In genomic region chr5:93042831-93043687, GRCm38 (mm10) we compare ENCODE assay signal across 10 mouse cellular contexts. TPM values are rescaled to one million over a fixed set of nuclear protein-coding genes. Genes with fewer than 3 reads are reported as not detected.
DNase-seq lines count a peak whose midpoint lies in the region; ATAC-seq lines count a peak whose summit lies in the region.
"Had no signal": no experiment of that assay in that cellular context is flagged by ENCODE, and none has a peak within 500 bp of the region (broad histone marks: within the 10 kb centered on the region; RNA-seq: fewer than 3 reads in every experiment).

No protein-coding gene starts in this region.

- no peak overlapping the region for H3K9ac ChIP-seq in heart, embryonic 11.5 days (ENCODE audit: low read depth, low read length)
- no peak overlapping the region for H3K9ac ChIP-seq in midbrain, embryonic 11.5 days (ENCODE audit: low read length)
- no peak overlapping the region for H3K9ac ChIP-seq in midbrain, embryonic 16.5 days (ENCODE audit: low read depth, low read length)
- H3K9ac ChIP-seq in intestine, embryonic 16.5 days (ENCODE audit: low read depth, low read length): peak overlapping the region; percentile 75
- no peak overlapping the region for H3K9ac ChIP-seq in stomach, embryonic 15.5 days

- H3K4me3 ChIP-seq in heart, embryonic 11.5 days (ENCODE audit: low read depth, low read length): peak overlapping the region; percentile 61; the same call in 1 of the 2 replicates
- no peak overlapping the region for H3K4me3 ChIP-seq in midbrain, embryonic 11.5 days (ENCODE audit: low read depth, low read length)
- no peak overlapping the region for H3K4me3 ChIP-seq in midbrain, embryonic 16.5 days (ENCODE audit: low read depth, low read length)
- peak overlapping the region; percentile 60 for H3K4me3 ChIP-seq in intestine, embryonic 16.5 days (ENCODE audit: low read length)
- peak overlapping the region; percentile 56 for H3K4me3 ChIP-seq in stomach, embryonic 15.5 days (replicated peaks)

- H3K27me3 ChIP-seq in heart, embryonic 11.5 days (ENCODE audit: control insufficient read depth, insufficient read depth, low read length): peaks cover 41% of the 10 kb centered on the region
- peaks cover 51% of the 10 kb centered on the region for H3K27me3 ChIP-seq in midbrain, embryonic 11.5 days (ENCODE audit: control insufficient read depth, insufficient read depth, low read length)
- peaks cover 39% of the 10 kb centered on the region for H3K27me3 ChIP-seq in midbrain, embryonic 16.5 days (ENCODE audit: control insufficient read depth, insufficient read depth, low read depth, low read length)
- H3K27me3 ChIP-seq in intestine, embryonic 16.5 days (replicated peaks; ENCODE audit: control insufficient read depth, insufficient read depth, low read length): peaks cover 14% of the 10 kb centered on the region
- peaks cover 36% of the 10 kb centered on the region for H3K27me3 ChIP-seq in stomach, embryonic 15.5 days (replicated peaks)
- H3K27me3 ChIP-seq: CH12.LX had no signal

- no peak for ATAC-seq in heart, embryonic 11.5 days (replicated peaks; ENCODE audit: insufficient number of reproducible peaks, low FRiP score, low TSS enrichment)
- ATAC-seq in midbrain, embryonic 11.5 days (ENCODE audit: low FRiP score): no peak
- ATAC-seq in midbrain, embryonic 16.5 days: no peak
- ATAC-seq in intestine, embryonic 16.5 days: no peak
- ATAC-seq in stomach, embryonic 15.5 days (ENCODE audit: insufficient read depth, low FRiP score, low read depth): no peak

- no peak overlapping the region for H3K27ac ChIP-seq in heart, embryonic 11.5 days (ENCODE audit: low read depth, low read length)
- no peak overlapping the region for H3K27ac ChIP-seq in midbrain, embryonic 11.5 days (ENCODE audit: low read depth, low read length)
- no peak overlapping the region for H3K27ac ChIP-seq in midbrain, embryonic 16.5 days (ENCODE audit: low read length)
- no peak overlapping the region for H3K27ac ChIP-seq in intestine, embryonic 16.5 days (ENCODE audit: low read length)
- no peak overlapping the region for H3K27ac ChIP-seq in stomach, embryonic 15.5 days

- no peaks in the 10 kb centered on the region for H3K9me3 ChIP-seq in heart, embryonic 11.5 days (replicated peaks; ENCODE audit: control insufficient read depth, low read length)
- H3K9me3 ChIP-seq in midbrain, embryonic 11.5 days (ENCODE audit: control insufficient read depth, low read length): no peaks in the 10 kb centered on the region
- H3K9me3 ChIP-seq in midbrain, embryonic 16.5 days (replicated peaks; ENCODE audit: control insufficient read depth, low read length, poor library complexity, severe bottlenecking): no peaks in the 10 kb centered on the region
- H3K9me3 ChIP-seq in intestine, embryonic 16.5 days (ENCODE audit: control insufficient read depth, low read length): no peaks in the 10 kb centered on the region
- no peaks in the 10 kb centered on the region for H3K9me3 ChIP-seq in stomach, embryonic 15.5 days

- DNase-seq in heart, adult 8-10 months (ENCODE audit: low spot score): no peak
- DNase-seq in midbrain, embryonic 11.5 days (ENCODE audit: low spot score, missing footprints): peak; percentile 89
- no peak for DNase-seq in B cell, adult 2 months
- DNase-seq in adrenal gland, postnatal 4 days (ENCODE audit: low spot score in 2 of 2): no peak
- DNase-seq: adrenal gland, postnatal 14 days had no signal

- peak overlapping the region; percentile 98 for H3K4me2 ChIP-seq in heart, embryonic 11.5 days
- no peak overlapping the region for H3K4me2 ChIP-seq in midbrain, embryonic 11.5 days
- no peak overlapping the region for H3K4me2 ChIP-seq in midbrain, embryonic 16.5 days (ENCODE audit: low read length)
- peak overlapping the region; percentile 78 for H3K4me2 ChIP-seq in intestine, embryonic 16.5 days (ENCODE audit: low read depth, low read length)
- peak overlapping the region; percentile 95; the same call in 1 of the 2 replicates for H3K4me2 ChIP-seq in stomach, embryonic 15.5 days

- WGBS in heart, embryonic 11.5 days (ENCODE audit: insufficient replicate concordance): 43% methylated on average over 18 of the region's 18 CpGs
- WGBS in midbrain, embryonic 11.5 days: 47% methylated on average over 18 of the region's 18 CpGs
- WGBS in midbrain, embryonic 16.5 days: 48% methylated on average over 18 of the region's 18 CpGs
- WGBS in intestine, embryonic 16.5 days: 63% methylated on average over 18 of the region's 18 CpGs
- 54% methylated on average over 18 of the region's 18 CpGs for WGBS in stomach, embryonic 15.5 days

- no peaks in the 10 kb centered on the region for H3K36me3 ChIP-seq in heart, embryonic 11.5 days (ENCODE audit: control insufficient read depth, insufficient read depth, low read length)
- H3K36me3 ChIP-seq in midbrain, embryonic 11.5 days (ENCODE audit: control insufficient read depth, insufficient read depth, low read length): no peaks in the 10 kb centered on the region
- H3K36me3 ChIP-seq in midbrain, embryonic 16.5 days (ENCODE audit: control insufficient read depth, insufficient read depth, low read length): no peaks in the 10 kb centered on the region
- 0 out of 2 replicates have a peak, but pooled peaks cover 2% of the 10 kb centered on the region for H3K36me3 ChIP-seq in intestine, embryonic 16.5 days (ENCODE audit: control insufficient read depth, insufficient read depth, low read length)
- no peaks in the 10 kb centered on the region for H3K36me3 ChIP-seq in stomach, embryonic 15.5 days

- H3K4me1 ChIP-seq in heart, embryonic 11.5 days (ENCODE audit: control insufficient read depth, insufficient read depth, low read length): peaks cover 12% of the 10 kb centered on the region
- H3K4me1 ChIP-seq in midbrain, embryonic 11.5 days (ENCODE audit: control insufficient read depth, insufficient read depth, low read length): peaks cover 13% of the 10 kb centered on the region
- H3K4me1 ChIP-seq in midbrain, embryonic 16.5 days (ENCODE audit: control insufficient read depth, insufficient read depth, low read length): peaks cover 16% of the 10 kb centered on the region
- peaks cover 15% of the 10 kb centered on the region for H3K4me1 ChIP-seq in intestine, embryonic 16.5 days (ENCODE audit: control insufficient read depth, insufficient read depth, low read length)
- H3K4me1 ChIP-seq in stomach, embryonic 15.5 days: peaks cover 26% of the 10 kb centered on the region

RNA-seq across cellular contexts. Expression of gene Sowahb, which starts 1.8 kb away (rescaled TPM):
- 0.13 and 0.15 TPM in 2 replicates for polyA plus RNA-seq in heart, embryonic 11.5 days (2014; fragmentation: Nextera tagmentation; extraction: Ambion mirVana)
- under 1 TPM; 0.05 to 0.22 (median 0.12) TPM for total RNA-seq in heart, adult 8-10 months (2022)
- polyA plus RNA-seq in midbrain, embryonic 11.5 days (2014; fragmentation: Nextera tagmentation; extraction: Ambion mirVana): 0.03 and 0.21 TPM in 2 replicates
- not detected in 2 replicates for polyA plus RNA-seq in midbrain, embryonic 16.5 days (2015; fragmentation: Nextera tagmentation; extraction: Ambion mirVana)
- 5.2 and 7.6 TPM in 2 replicates for polyA plus RNA-seq in intestine, embryonic 16.5 days (2015; fragmentation: Nextera tagmentation; extraction: Ambion mirVana)
- polyA plus RNA-seq in stomach, embryonic 15.5 days (2015; fragmentation: Nextera tagmentation; extraction: Ambion mirVana): 1.8 and 3.0 TPM in 2 replicates
- under 1 TPM; 0.85 to 0.90 TPM for total RNA-seq in adrenal gland, postnatal 4 days (2021)
- total RNA-seq: CH12.LX had no signal

RNA-seq across cellular contexts. Expression of gene Sept11, which starts 50.2 kb away (rescaled TPM):
- 96.6 and 97.3 TPM in 2 replicates for polyA plus RNA-seq in heart, embryonic 11.5 days (2014; fragmentation: Nextera tagmentation; extraction: Ambion mirVana)
- 10 to 100 TPM; 23.6 to 29.9 (median 25.5) TPM for total RNA-seq in heart, adult 8-10 months (2022)
- 251 and 269 TPM in 2 replicates for polyA plus RNA-seq in midbrain, embryonic 11.5 days (2014; fragmentation: Nextera tagmentation; extraction: Ambion mirVana)
- 143 and 155 TPM in 2 replicates for polyA plus RNA-seq in midbrain, embryonic 16.5 days (2015; fragmentation: Nextera tagmentation; extraction: Ambion mirVana)
- polyA plus RNA-seq in intestine, embryonic 16.5 days (2015; fragmentation: Nextera tagmentation; extraction: Ambion mirVana): 115 and 116 TPM in 2 replicates
- polyA plus RNA-seq in stomach, embryonic 15.5 days (2015; fragmentation: Nextera tagmentation; extraction: Ambion mirVana): 141 and 160 TPM in 2 replicates
- 100 to 1,000 TPM; 114 to 144 TPM for total RNA-seq in adrenal gland, postnatal 4 days (2021)

Comparison
In these comparisons a context has a peak if more than half of its experiments do, and no peak if none do; other contexts are left out.
1. H3K4me2 ChIP-seq: peak in heart, embryonic 11.5 days (single experiment), intestine, embryonic 16.5 days (single experiment) and stomach, embryonic 15.5 days (single experiment); none in midbrain, embryonic 11.5 days (single experiment) and midbrain, embryonic 16.5 days (single experiment).
2. H3K4me3 ChIP-seq: peak in heart, embryonic 11.5 days (single experiment), intestine, embryonic 16.5 days (single experiment) and stomach, embryonic 15.5 days (single experiment); none in midbrain, embryonic 11.5 days (single experiment) and midbrain, embryonic 16.5 days (single experiment).